Comparison of ENCODE assay signal across 8 mouse cellular contexts in genomic region chr17:29615616-29616015, GRCm38 (mm10). TPM values are rescaled to one million over a fixed set of nuclear protein-coding genes. Genes with fewer than 3 reads are reported as not detected.
A peak's percentile ranks its signal among the peaks of the same experiment; 100 is the strongest.
DNase-seq lines count a peak whose midpoint lies in the region; ATAC-seq and TF ChIP-seq lines count a peak whose summit lies in the region.

No protein-coding gene starts in this region.

- H3K27ac ChIP-seq in heart, postnatal 0 days (ENCODE audit: low read depth) = peak overlapping the region; percentile 94; the same call in 1 of the 2 replicates
- no peak overlapping the region for H3K27ac ChIP-seq in embryonic fibroblast, embryonic 13.5 days (ENCODE audit: insufficient read depth, low read length)
- no peak overlapping the region for H3K27ac ChIP-seq in liver, embryonic 11.5 days (ENCODE audit: low read depth, low read length)

- H3K27me3 ChIP-seq in heart, postnatal 0 days (ENCODE audit: control insufficient read depth, insufficient read depth, low read length) = no peaks in the 10 kb centered on the region
- H3K27me3 ChIP-seq in G1E (ENCODE audit: insufficient read depth, low read length) = no peaks in the 10 kb centered on the region
- no peaks in the 10 kb centered on the region for H3K27me3 ChIP-seq in liver, embryonic 11.5 days (replicated peaks; ENCODE audit: control insufficient read depth, insufficient read depth, low read length)

- peak overlapping the region; percentile 98 for H3K9ac ChIP-seq in heart, postnatal 0 days (replicated peaks; ENCODE audit: low read depth, low read length)
- H3K9ac ChIP-seq in liver, embryonic 11.5 days (ENCODE audit: low read depth, low read length) = peak overlapping the region; percentile 99

- 8% methylated on average over 4 of the region's 4 CpGs for WGBS in heart, postnatal 0 days
- 7% methylated on average over 4 of the region's 4 CpGs for WGBS in liver, embryonic 11.5 days

- TF ChIP-seq POLR2A in embryonic fibroblast, embryonic 13.5 days (IDR thresholded peaks at IDR 0.05; ENCODE audit: low read depth, low read length) = no peak

- peaks cover 9% of the 10 kb centered on the region; the same call in 1 of the 2 replicates for H3K36me3 ChIP-seq in heart, postnatal 0 days (replicated peaks; ENCODE audit: control insufficient read depth, insufficient read depth, low read length)
- H3K36me3 ChIP-seq in G1E (replicated peaks) = peaks cover 41% of the 10 kb centered on the region
- H3K36me3 ChIP-seq in liver, embryonic 11.5 days (ENCODE audit: control insufficient read depth, insufficient read depth, low read length) = peaks cover 11% of the 10 kb centered on the region; the same call in 1 of the 2 replicates

- peak overlapping the region; percentile 78 for H3K4me2 ChIP-seq in heart, postnatal 0 days (ENCODE audit: low read depth, low read length)
- peak overlapping the region; percentile 74 for H3K4me2 ChIP-seq in liver, embryonic 11.5 days

- H3K4me1 ChIP-seq in heart, postnatal 0 days (ENCODE audit: control insufficient read depth, insufficient read depth) = peaks cover 17% of the 10 kb centered on the region
- peaks cover 41% of the 10 kb centered on the region for H3K4me1 ChIP-seq in G1E (ENCODE audit: insufficient read depth, low read depth, low read length)
- H3K4me1 ChIP-seq in embryonic fibroblast, embryonic 13.5 days (ENCODE audit: control insufficient read depth, insufficient read depth, low read length) = no peaks in the 10 kb centered on the region
- peaks cover 19% of the 10 kb centered on the region for H3K4me1 ChIP-seq in liver, embryonic 11.5 days (replicated peaks; ENCODE audit: control insufficient read depth, insufficient read depth, low read length)

- no peak for DNase-seq in heart, postnatal 0 days (ENCODE audit: low spot score)
- DNase-seq in heart, postnatal 10 days = no peak
- no peak for DNase-seq in G1E (ENCODE audit: low spot score)
- DNase-seq in liver, embryonic 11.5 days (ENCODE audit: low spot score) = no peak
- no peak for DNase-seq in yolk sac, embryonic 10.5 days (ENCODE audit: low spot score)
- no peak for DNase-seq in right cerebral cortex, postnatal 4 days
- DNase-seq in cerebellum, postnatal 25 days = no peak

- H3K4me3 ChIP-seq in heart, postnatal 0 days (ENCODE audit: low read depth, low read length) = peak overlapping the region; percentile 91
- H3K4me3 ChIP-seq in G1E (ENCODE audit: low read depth, low read length) = peak overlapping the region; percentile 92
- H3K4me3 ChIP-seq in embryonic fibroblast, embryonic 13.5 days (ENCODE audit: insufficient read depth, low read length) = peak overlapping the region; percentile 98
- peak overlapping the region; percentile 97 for H3K4me3 ChIP-seq in liver, embryonic 11.5 days (ENCODE audit: low read depth, low read length)

- TF ChIP-seq EP300 in heart, postnatal 0 days (IDR thresholded peaks at IDR 0.05; ENCODE audit: low read depth) = no peak

- no peak for TF ChIP-seq CTCF in heart, postnatal 0 days (IDR thresholded peaks at IDR 0.05; ENCODE audit: low read depth)
- TF ChIP-seq CTCF in G1E (IDR thresholded peaks at IDR 0.05; ENCODE audit: low read depth, low read length) = no peak
- TF ChIP-seq CTCF in embryonic fibroblast, embryonic 13.5 days (IDR thresholded peaks at IDR 0.05; ENCODE audit: borderline replicate concordance, insufficient read depth, low read length) = no peak

- intact Hi-C loops in heart, postnatal 10 days (cut with DNase I) = loop anchor here (2.0 kb wide), 1 partner anchor 45 kb away; the partner anchor contains the start of gene Cmtr1

- ATAC-seq in heart, postnatal 0 days (ENCODE audit: insufficient read depth, low read depth) = no peak
- no peak for ATAC-seq in G1E (ENCODE audit: extremely low read depth, insufficient number of reproducible peaks, low FRiP score, poor library complexity, severe bottlenecking)
- ATAC-seq in liver, embryonic 11.5 days (replicated peaks; ENCODE audit: low FRiP score) = no peak

- no peaks in the 10 kb centered on the region for H3K9me3 ChIP-seq in heart, postnatal 0 days (replicated peaks; ENCODE audit: control insufficient read depth, low read length)
- H3K9me3 ChIP-seq in G1E (replicated peaks) = no peaks in the 10 kb centered on the region
- no peaks in the 10 kb centered on the region for H3K9me3 ChIP-seq in liver, embryonic 11.5 days (ENCODE audit: control insufficient read depth, low read length)

RNA-seq across cellular contexts. Expression of gene Gm28043, which starts 0.9 kb away (rescaled TPM):
- 0.76 and 2.0 TPM in 2 replicates for total RNA-seq in heart, postnatal 0 days (2014; rRNA removed; ENCODE audit: low replicate concordance)
- polyA plus RNA-seq in heart, postnatal 0 days (2015; fragmentation: Nextera tagmentation; extraction: Ambion mirVana) = 1.1 TPM in 2 replicates
- total RNA-seq in heart, postnatal 10 days (2021) = 1 to 10 TPM; 1.4 to 2.0 TPM
- total RNA-seq in G1E (2014; fragmentation: Nextera tagmentation) (4.2 and 4.8 TPM in 2 replicates), G1E (2017) (9.2 and 11.6 TPM in 2 replicates)
- polyA plus RNA-seq in G1E (2012) = 0.21 and 0.29 TPM in 2 replicates
- 2.1 and 2.7 TPM in 2 replicates for polyA plus RNA-seq in embryonic fibroblast, embryonic 13.5 days (2011; ENCODE audit: insufficient read length, low read depth, missing spikeins)
- polyA plus RNA-seq in liver, embryonic 11.5 days (2014; fragmentation: Nextera tagmentation; extraction: Ambion mirVana) = 2.0 and 2.6 TPM in 2 replicates

RNA-seq across cellular contexts. Expression of gene Rnf8, which starts 1.0 kb away (rescaled TPM):
- total RNA-seq in heart, postnatal 0 days (2014; rRNA removed; ENCODE audit: low replicate concordance) = 15.2 and 20.3 TPM in 2 replicates
- polyA plus RNA-seq in heart, postnatal 0 days (2015; fragmentation: Nextera tagmentation; extraction: Ambion mirVana) = 32.7 and 33.4 TPM in 2 replicates
- 10 to 100 TPM; 25.2 to 26.1 TPM for total RNA-seq in heart, postnatal 10 days (2021)
- 26.2 and 35.4 TPM in 2 replicates for total RNA-seq in G1E (2014; fragmentation: Nextera tagmentation)
- total RNA-seq in G1E (2017) = 29.0 and 37.3 TPM in 2 replicates
- polyA plus RNA-seq in G1E (2012) = 28.1 and 29.3 TPM in 2 replicates
- polyA plus RNA-seq in embryonic fibroblast, embryonic 13.5 days (2011; ENCODE audit: insufficient read length, low read depth, missing spikeins) = 22.9 and 32.4 TPM in 2 replicates
- 76.9 and 77.1 TPM in 2 replicates for polyA plus RNA-seq in liver, embryonic 11.5 days (2014; fragmentation: Nextera tagmentation; extraction: Ambion mirVana)

RNA-seq across cellular contexts. Expression of gene Cmtr1, which starts 44.8 kb away (rescaled TPM):
- 52.4 and 81.4 TPM in 2 replicates for total RNA-seq in heart, postnatal 0 days (2014; rRNA removed; ENCODE audit: low replicate concordance)
- polyA plus RNA-seq in heart, postnatal 0 days (2015; fragmentation: Nextera tagmentation; extraction: Ambion mirVana) = 62.7 and 72.9 TPM in 2 replicates
- 10 to 100 TPM; 59.5 to 63.4 TPM for total RNA-seq in heart, postnatal 10 days (2021)
- 82.7 and 101 TPM in 2 replicates for total RNA-seq in G1E (2014; fragmentation: Nextera tagmentation)
- total RNA-seq in G1E (2017) = 155 and 182 TPM in 2 replicates
- polyA plus RNA-seq in G1E (2012) = 86.7 and 103 TPM in 2 replicates
- polyA plus RNA-seq in embryonic fibroblast, embryonic 13.5 days (2011; ENCODE audit: insufficient read length, low read depth, missing spikeins) = 68.9 and 76.3 TPM in 2 replicates
- 126 and 130 TPM in 2 replicates for polyA plus RNA-seq in liver, embryonic 11.5 days (2014; fragmentation: Nextera tagmentation; extraction: Ambion mirVana)
